Mouse (Mus musculus) ES-E14 (cell line): ENCODE results near the gene Rab21.

Experiments
- CHD2 ChIP-seq: IDR thresholded peaks from 2 replicates; pipeline ENCODE4 v1.6.1; 2014; ENCODE audit warnings: mild to moderate bottlenecking, low read depth, low read length, inconsistent platforms
- HCFC1 ChIP-seq: IDR thresholded peaks from 2 replicates; pipeline ENCODE4 v1.6.1; 2012; ENCODE audit warnings: low read length, inconsistent platforms, borderline replicate concordance; ENCODE audit not compliant: insufficient read depth
- ZC3H11A ChIP-seq: IDR thresholded peaks from 2 replicates; pipeline ENCODE4 v1.6.1; 2012; ENCODE audit warnings: low read depth, mild to moderate bottlenecking, inconsistent platforms, low read length, borderline replicate concordance
- ZNF384 ChIP-seq: IDR thresholded peaks from 2 replicates; pipeline ENCODE4 v1.6.1; 2012; ENCODE audit warnings: low read depth, low read length, inconsistent platforms

GRCm38 (mm10) chr10:115329010-115329530 is 13.7 kb upstream of the Rab21 start:
- TF ChIP-seq ZC3H11A (no peak), CHD2 (no peak), HCFC1 (no peak), ZNF384 (peak; percentile 88)
